Mouse (Mus musculus) hindbrain, embryonic 13.5 days (tissue): ENCODE measurements at regions not wholly inside any gene's neighbourhood (a gene's known extent, or its start where the extent isn't known, plus 50 kb on each side); places are given as distances from the start of the nearest gene placed in this dataset.

Experiments used
- ATAC-seq: fragments of 200-750 bp; cut with Nextera tagmentation; 2 replicates; pipeline ENCODE4 v1.8.0; 2017; ENCODE audit warnings: moderate TSS enrichment; ENCODE audit not compliant: low FRiP score
- H3K27ac ChIP-seq: fragments of 300-500 bp; sonication (generic); 2 replicates; pipeline ENCODE4 v1.5.1; 2015; ENCODE audit warnings: inconsistent platforms, mild to moderate bottlenecking, moderate library complexity
- H3K27me3 ChIP-seq: fragments of 300-500 bp; sonication (generic); 2 replicates; pipeline ENCODE4 v1.6.1; 2015; ENCODE audit warnings: mild to moderate bottlenecking, inconsistent platforms
- H3K36me3 ChIP-seq: fragments of 300-500 bp; sonication (generic); 2 replicates; pipeline ENCODE4 v1.6.1; 2015; ENCODE audit warnings: mild to moderate bottlenecking, inconsistent platforms
- H3K4me1 ChIP-seq: fragments of 300-500 bp; sonication (generic); replicated peaks from 2 replicates; pipeline ENCODE4 v1.6.1; 2015; ENCODE audit warnings: inconsistent platforms
- H3K4me2 ChIP-seq: fragments of 300-500 bp; sonication (generic); 2 replicates; pipeline ENCODE4 v1.6.1; 2015; ENCODE audit warnings: inconsistent platforms, mild to moderate bottlenecking, moderate library complexity
- H3K4me3 ChIP-seq: fragments of 300-500 bp; sonication (generic); 2 replicates; pipeline ENCODE4 v1.5.1; 2015; ENCODE audit warnings: mild to moderate bottlenecking, inconsistent platforms
- H3K9ac ChIP-seq: fragments of 300-500 bp; sonication (generic); 2 replicates; pipeline ENCODE4 v1.6.1; 2015; ENCODE audit warnings: mild to moderate bottlenecking, inconsistent platforms
- H3K9me3 ChIP-seq: fragments of 300-500 bp; sonication (generic); 2 replicates; pipeline ENCODE4 v1.6.1; 2016; ENCODE audit warnings: inconsistent platforms
- WGBS: fragments of 180-500 bp; shearing (Covaris S2); methylation state at CpG from one replicate; pipeline ENCODE4 v1.1.7; 2015; 5-methylcytosine and 5-hydroxymethylcytosine counted together

DNA sequence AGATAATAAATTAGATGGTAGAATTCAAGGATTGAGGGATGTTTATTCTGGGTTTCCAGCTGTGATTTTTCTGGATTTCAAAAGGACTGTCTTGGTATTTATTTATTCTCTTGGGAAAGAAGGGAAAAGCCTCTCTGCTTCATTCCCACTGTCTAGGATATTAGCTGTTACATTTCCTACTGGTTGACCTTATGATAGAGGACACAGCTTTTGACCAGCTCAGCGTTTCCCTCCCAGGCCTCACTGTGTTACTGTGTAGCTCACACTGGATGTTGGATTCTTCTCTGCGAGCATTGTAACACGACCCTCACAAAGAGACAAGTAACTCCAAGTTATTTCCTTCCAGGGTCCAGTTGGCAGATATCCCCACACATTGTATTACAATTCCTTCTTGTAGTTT, 97.4 kb upstream of the Itga1 start:
- H3K36me3 ChIP-seq: no peaks in the 10 kb centered on the region
- WGBS: 65% methylated on average over 3 of the region's 3 CpGs
- H3K27ac ChIP-seq: no peak overlapping the region
- no peak overlapping the region for H3K4me2 ChIP-seq
- no peak overlapping the region for H3K4me3 ChIP-seq
- ATAC-seq: no peak
- no peaks in the 10 kb centered on the region for H3K4me1 ChIP-seq
- no peaks in the 10 kb centered on the region for H3K9me3 ChIP-seq
- H3K9ac ChIP-seq: no peak overlapping the region
- H3K27me3 ChIP-seq: no peaks in the 10 kb centered on the region

DNA sequence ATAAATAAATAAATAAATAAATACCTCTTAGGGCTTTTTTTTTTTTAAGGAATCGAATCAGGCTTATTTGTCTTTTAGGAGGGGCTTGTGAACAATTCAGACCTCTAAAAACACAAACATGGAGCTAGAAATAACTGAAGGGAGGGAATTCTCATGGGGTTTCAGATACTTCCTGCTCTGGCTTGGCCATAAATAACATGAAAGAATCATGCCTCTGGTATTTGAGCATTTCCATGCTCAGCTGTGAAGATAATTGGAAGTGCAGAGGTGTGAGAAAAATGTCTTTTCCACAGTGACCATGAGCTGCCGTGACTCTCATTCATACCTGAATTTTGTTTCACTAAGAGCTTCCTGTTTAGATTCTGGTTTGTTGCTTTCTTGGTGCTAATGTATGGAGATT, 86.3 kb upstream of the Itga1 start:
- Histone ChIP-seq H3K9me3 (no peaks in the 10 kb centered on the region), H3K4me3 (no peak overlapping the region), H3K4me1 (no peaks in the 10 kb centered on the region), H3K27ac (no peak overlapping the region), H3K36me3 (no peaks in the 10 kb centered on the region), H3K4me2 (no peak overlapping the region), H3K27me3 (no peaks in the 10 kb centered on the region), H3K9ac (no peak overlapping the region)
- no peak for ATAC-seq
- WGBS: 86% methylated on average over 2 of the region's 2 CpGs

DNA sequence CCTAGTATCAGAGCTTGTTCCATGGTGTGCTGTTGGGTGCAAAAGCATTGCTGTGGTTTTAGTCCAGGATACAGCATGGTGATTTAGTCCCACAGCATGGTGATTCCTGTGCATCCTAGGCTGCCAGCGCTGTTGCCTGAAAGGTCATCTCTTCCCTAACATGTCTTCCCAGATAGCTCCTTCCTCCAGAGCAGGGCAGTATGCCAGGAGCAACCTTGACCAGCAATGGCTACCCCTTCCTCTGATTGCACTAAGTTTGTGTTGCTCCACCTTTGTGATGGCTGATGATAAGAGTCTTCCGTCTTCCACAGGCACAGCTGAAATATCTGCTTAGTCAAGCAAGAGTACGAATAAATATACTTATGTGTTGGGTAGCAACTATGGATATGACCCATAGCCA, 85.6 kb upstream of the Itga1 start:
- no peaks in the 10 kb centered on the region for H3K27me3 ChIP-seq
- ATAC-seq: no peak
- H3K4me3 ChIP-seq: no peak overlapping the region
- H3K9ac ChIP-seq: no peak overlapping the region
- no peaks in the 10 kb centered on the region for H3K36me3 ChIP-seq
- no peak overlapping the region for H3K4me2 ChIP-seq
- WGBS: 91% methylated on average over 3 of the region's 3 CpGs
- no peaks in the 10 kb centered on the region for H3K9me3 ChIP-seq
- H3K4me1 ChIP-seq: no peaks in the 10 kb centered on the region
- H3K27ac ChIP-seq: no peak overlapping the region

DNA sequence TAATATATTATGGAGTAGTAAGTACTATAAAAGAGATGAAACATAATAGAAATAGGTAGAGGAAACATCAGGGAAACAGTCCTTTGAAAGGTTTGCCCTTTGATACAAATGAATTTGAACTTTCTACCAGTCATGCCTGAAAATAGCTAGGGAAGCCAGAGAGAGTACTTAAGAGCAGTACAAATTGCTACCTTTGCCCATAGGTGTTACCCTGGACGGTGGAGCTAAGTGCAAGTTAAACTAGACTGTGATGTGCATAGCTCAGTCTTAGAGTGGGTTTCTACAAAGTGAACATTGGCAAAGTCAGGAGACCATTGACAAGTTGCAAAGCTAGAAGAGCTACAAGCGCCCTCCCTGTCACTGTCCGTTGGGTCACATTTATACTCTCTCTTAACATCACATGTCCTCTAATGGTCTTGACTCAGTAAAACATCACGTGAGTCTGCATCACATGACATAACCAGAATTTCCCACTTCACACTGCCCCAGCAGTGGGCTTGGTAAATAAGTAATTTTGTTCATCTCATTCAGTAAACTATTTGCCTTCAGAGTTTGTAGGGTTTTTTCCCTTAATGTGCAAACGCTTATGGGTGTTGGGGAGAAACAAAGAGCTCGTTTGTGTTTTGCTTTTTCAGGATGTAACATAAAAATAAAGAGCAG, 80.6 kb upstream of the Itga1 start:
- no peaks in the 10 kb centered on the region for H3K4me1 ChIP-seq
- H3K27ac ChIP-seq: no peak overlapping the region
- H3K9me3 ChIP-seq: no peaks in the 10 kb centered on the region
- WGBS: 91% methylated on average over 6 of the region's 6 CpGs
- ATAC-seq: no peak
- H3K4me3 ChIP-seq: no peak overlapping the region
- H3K9ac ChIP-seq: no peak overlapping the region
- H3K36me3 ChIP-seq: no peaks in the 10 kb centered on the region
- H3K27me3 ChIP-seq: no peaks in the 10 kb centered on the region
- H3K4me2 ChIP-seq: no peak overlapping the region

DNA sequence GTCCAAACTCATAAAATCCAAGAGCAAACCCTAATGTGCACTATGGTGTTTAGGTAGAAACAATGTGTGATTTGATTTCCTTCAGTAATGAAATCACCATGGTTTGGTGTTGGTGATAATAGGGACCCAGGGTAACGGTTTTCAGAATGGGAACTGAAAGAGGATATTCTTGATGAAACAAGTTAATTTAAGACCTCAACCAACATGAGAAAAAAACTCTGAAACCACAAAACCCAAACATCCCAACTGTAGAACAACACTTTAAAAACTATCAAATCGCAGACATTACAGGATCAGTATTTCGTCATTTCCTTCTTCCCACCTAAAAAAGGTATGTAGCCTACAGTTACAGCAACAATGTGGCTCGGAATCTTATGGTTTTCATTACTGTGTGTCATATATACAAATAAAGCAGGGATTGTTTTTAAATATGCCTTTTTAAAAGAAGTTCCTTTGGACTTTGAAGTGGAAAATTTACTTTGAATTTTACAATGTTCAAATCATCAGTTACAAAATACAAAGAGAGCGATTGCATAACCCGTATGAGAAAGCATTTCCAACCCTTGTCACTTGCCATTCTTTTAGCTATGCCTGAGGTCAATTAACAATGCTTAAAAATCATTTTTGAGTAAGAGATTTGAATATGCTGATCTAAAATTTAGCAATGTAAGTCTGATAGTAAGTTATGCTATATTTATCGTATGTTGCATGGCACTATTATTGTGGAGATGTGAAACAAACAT, 76.6 kb upstream of the Itga1 start:
- no peaks in the 10 kb centered on the region for H3K9me3 ChIP-seq
- no peaks in the 10 kb centered on the region for H3K4me1 ChIP-seq
- H3K27me3 ChIP-seq: no peaks in the 10 kb centered on the region
- H3K36me3 ChIP-seq: no peaks in the 10 kb centered on the region
- H3K4me3 ChIP-seq: no peak overlapping the region
- no peak for ATAC-seq
- H3K4me2 ChIP-seq: no peak overlapping the region
- WGBS: 92% methylated on average over 7 of the region's 7 CpGs
- H3K9ac ChIP-seq: no peak overlapping the region
- no peak overlapping the region for H3K27ac ChIP-seq

DNA sequence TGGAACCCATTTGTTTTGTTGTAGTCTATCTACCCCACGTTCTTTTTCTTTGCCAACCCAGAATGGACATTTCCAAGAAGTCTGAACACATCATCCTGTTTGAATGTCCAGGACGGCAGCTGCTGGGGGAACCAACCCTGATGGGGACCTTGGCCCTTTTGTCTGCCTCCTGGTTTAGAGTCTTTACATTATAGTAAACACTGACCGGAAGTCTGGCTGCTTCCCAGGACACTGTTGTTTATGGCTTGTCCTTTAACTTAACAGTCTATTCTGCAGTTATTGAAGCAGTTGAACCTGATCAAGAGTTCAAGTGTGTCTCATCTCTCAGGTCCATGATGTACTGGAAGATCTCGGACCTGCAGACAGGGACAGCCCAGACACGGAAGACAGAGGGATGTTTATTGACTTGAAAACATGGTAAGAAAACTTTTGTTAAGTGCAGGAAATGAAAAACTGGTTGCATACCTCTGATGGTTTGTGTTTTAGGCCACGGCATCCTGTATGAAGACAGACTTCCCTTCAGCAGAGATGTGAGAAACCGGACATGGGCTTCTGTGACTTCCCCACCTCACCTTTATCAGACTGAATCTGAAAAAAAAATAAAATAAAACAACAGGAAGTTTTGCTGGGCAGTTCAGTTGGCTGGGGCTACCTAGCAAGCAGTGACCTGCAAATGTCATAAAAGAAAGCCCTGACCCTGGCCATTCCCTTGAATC, 69.7 kb upstream of the Itga1 start:
- Histone ChIP-seq H3K36me3 (no peaks in the 10 kb centered on the region), H3K9me3 (no peaks in the 10 kb centered on the region), H3K4me2 (no peak overlapping the region), H3K27me3 (no peaks in the 10 kb centered on the region), H3K4me1 (no peaks in the 10 kb centered on the region), H3K27ac (no peak overlapping the region), H3K4me3 (no peak overlapping the region), H3K9ac (no peak overlapping the region)
- 79% methylated on average over 7 of the region's 7 CpGs for WGBS
- no peak for ATAC-seq

DNA sequence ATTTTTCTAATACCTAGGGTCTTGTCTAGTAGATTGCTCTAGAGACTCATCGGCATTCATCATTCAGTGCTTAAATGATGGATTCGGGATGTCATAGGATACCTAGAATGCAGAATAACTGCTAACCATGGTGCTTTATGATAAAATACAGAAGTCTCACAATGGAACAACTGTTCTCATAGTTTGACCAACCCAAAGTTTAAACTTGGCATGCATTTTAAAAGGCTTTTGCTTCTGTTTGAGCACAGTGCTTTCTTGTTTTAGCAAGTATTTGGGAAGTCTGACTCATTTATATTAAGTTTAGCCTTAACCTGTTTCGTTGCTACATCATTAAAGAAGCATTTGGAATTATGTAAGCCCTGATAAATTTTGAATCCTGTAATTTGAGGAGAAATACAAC, 64.2 kb upstream of the Itga1 start:
- no peaks in the 10 kb centered on the region for H3K27me3 ChIP-seq
- no peak overlapping the region for H3K4me3 ChIP-seq
- H3K4me1 ChIP-seq: no peaks in the 10 kb centered on the region
- no peak for ATAC-seq
- H3K27ac ChIP-seq: no peak overlapping the region
- 84% methylated on average over 3 of the region's 3 CpGs for WGBS
- H3K9me3 ChIP-seq: no peaks in the 10 kb centered on the region
- no peak overlapping the region for H3K4me2 ChIP-seq
- H3K36me3 ChIP-seq: no peaks in the 10 kb centered on the region
- no peak overlapping the region for H3K9ac ChIP-seq

DNA sequence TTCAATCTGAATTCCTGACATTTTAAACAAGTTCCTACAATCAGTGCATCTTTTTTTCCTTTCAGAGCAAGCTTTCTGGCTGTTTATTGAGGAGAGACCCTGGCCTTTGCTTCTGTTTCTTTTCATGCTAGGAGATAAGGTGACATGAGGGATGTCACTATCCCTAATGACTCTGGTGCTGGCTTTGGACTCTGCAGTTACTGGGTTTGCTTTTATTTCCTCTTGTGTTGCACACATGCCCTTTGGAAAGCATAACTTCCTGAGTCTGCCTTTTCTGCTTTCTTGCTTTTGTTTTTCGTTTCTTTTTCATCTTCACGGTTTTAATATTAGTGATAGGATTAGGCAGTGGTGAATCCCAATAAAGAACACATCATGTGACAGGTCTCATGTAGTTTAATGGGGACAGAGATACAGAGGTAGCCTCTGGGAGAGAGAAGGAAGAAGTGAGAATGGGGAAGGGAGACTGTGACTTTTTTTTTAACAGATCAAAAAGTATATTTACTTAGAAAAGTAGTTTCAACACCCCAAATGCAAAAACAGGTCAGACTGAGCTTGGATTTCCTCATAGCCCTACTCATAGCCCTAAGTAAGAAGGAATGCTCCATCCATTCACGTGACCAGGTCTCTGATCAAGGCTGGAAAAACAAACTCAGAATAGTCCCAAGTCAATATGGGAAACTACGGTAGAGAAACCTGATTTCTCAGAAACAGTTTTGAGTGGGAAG, 61.1 kb upstream of the Itga1 start:
- Histone ChIP-seq H3K27ac (no peak overlapping the region), H3K4me1 (no peaks in the 10 kb centered on the region), H3K9ac (no peak overlapping the region), H3K4me3 (no peak overlapping the region), H3K4me2 (no peak overlapping the region), H3K9me3 (no peaks in the 10 kb centered on the region), H3K36me3 (no peaks in the 10 kb centered on the region), H3K27me3 (no peaks in the 10 kb centered on the region)
- 88% methylated on average over 4 of the region's 4 CpGs for WGBS
- no peak for ATAC-seq

DNA sequence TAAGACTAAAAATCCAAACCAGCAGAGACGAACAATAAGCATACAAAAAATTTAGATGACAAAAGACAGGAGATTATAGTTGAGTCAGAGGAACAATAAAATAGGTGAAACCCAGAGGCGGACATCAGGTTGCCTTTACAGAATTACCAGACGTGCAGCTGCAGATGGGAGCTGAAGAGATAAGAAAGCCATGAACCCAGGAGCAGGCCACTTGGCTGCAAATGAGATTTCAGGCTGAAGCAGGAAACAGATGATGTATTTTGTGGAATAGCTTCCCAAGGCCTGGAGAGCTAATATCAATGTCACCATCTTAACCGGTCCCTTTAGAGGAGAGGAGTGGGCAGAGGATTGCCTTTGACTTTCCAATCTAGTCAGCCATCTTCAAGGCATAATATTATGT, 57.6 kb upstream of the Itga1 start:
- Histone ChIP-seq H3K9ac (no peak overlapping the region), H3K27ac (no peak overlapping the region), H3K4me3 (no peak overlapping the region), H3K27me3 (no peaks in the 10 kb centered on the region), H3K4me1 (no peaks in the 10 kb centered on the region), H3K9me3 (no peaks in the 10 kb centered on the region), H3K36me3 (no peaks in the 10 kb centered on the region), H3K4me2 (no peak overlapping the region)
- no peak for ATAC-seq
- WGBS: 82% methylated on average over 4 of the region's 4 CpGs
